Mouse (Mus musculus) left cerebral cortex, postnatal 4 days (tissue): ENCODE results near the gene Pitx1. TPM values are rescaled to one million over a fixed set of nuclear protein-coding genes. Genes with fewer than 3 reads are reported as not detected.

Experiments
- DNase-seq: peaks from one replicate; pipeline ENCODE4 v3.0.0-alpha.2; 2022
- intact Hi-C: fragments of 180-260 bp; cut with DNase I; formaldehyde crosslinking; loops from one replicate; pipeline ENCODE4 v1.15.1; 2025
- total RNA-seq, 2 experiments: library from RNA; stranded (reverse); gene quantifications; 2 replicates each; pipeline ENCODE4 v1.2.3; 2021

The Pitx1 gene
- total RNA-seq, 2 experiments from 2014 or later, result not detected

DNA sequence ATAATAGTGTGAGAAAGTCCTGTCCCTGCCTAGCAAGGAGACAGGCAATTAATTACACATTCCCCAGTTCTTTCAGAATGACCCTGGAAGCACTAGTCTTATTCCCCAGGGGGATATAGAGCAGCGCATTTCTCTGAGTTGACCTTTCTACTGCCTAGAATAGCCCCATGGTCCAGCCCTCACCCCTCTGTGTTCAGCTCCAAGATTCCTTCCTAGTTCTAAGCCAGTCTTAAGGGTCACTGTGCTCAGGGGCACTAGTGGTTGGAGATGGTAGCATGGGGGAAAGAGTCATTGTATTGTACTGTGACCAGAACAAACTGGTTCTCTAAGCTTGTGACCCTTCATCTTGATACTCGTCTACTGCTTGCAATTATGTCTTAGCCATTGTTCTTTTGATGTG, 34.7 kb downstream of the Pitx1 start:
- intact Hi-C loops, result no loop called here
- no peak for DNase-seq

- intact Hi-C loops, result no loop called here
- no peak for DNase-seq
Observed at GRCm38 (mm10) chr13:55786120-55786519, 49.9 kb downstream of the Pitx1 start.

DNA sequence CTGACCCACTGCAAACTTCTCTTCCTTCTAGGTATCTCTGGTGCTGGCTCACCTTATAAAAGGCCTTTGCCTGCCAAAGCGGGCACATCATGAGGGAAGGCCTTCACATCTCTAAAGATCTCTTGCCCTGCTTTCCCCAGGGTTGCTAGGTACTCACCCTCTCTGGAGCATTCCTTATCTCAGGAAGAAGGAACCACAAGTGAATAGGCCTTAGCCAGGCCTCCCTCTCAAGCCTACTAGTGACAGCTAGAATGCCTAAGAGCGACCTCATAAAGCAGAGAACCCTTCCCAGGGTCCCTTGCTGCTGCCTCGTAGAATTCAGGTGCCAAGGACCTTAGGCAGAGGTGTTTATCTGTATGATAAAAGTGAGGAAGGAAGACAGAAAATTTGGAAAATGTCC, 51.7 kb downstream of the Pitx1 start, which contains the start of gene Catsper3:
Catsper3 (plus strand) TSS at position 301 of the 400 bp plus-strand sequence.
- intact Hi-C loops, result no loop called here
- DNase-seq, result no peak

GRCm38 (mm10) chr13:55775056-55775455, 60.9 kb downstream of the Pitx1 start:
- intact Hi-C loops, result no loop called here
- DNase-seq, result no peak

Other genes starting within 250 kb of the Pitx1 start
- gene B4galt7, start 236.3 kb downstream of the Pitx1 start, total RNA-seq, result 10 to 100 TPM; 32.3 to 32.4 TPM
- gene Caml, start 213.2 kb downstream of the Pitx1 start, total RNA-seq, result 10 to 100 TPM; 60.3 to 62.0 TPM
- gene Ddx46, start 201.2 kb downstream of the Pitx1 start, total RNA-seq, result 10 to 100 TPM; 49.7 to 50.2 TPM
- gene B230219D22Rik, start 143.1 kb downstream of the Pitx1 start, total RNA-seq, result 100 to 1,000 TPM; 101 TPM
- gene Txndc15, start 121.5 kb downstream of the Pitx1 start, total RNA-seq, result 10 to 100 TPM; 58.7 to 59.5 TPM
- gene Pcbd2, start 108.8 kb downstream of the Pitx1 start, total RNA-seq, result 10 to 100 TPM; 20.6 to 25.4 TPM
- gene Catsper3, start 51.6 kb downstream of the Pitx1 start, total RNA-seq, result under 1 TPM; 0.38 to 0.44 TPM